Mouse (Mus musculus) midbrain, embryonic 14.5 days (tissue): ENCODE results near the gene Gm21981. TPM values are rescaled to one million over a fixed set of nuclear protein-coding genes. Genes with fewer than 3 reads are reported as not detected.

ENCODE experiments used
- polyA plus RNA-seq: library from polyadenylated mRNA; unstranded; fragments of >200 nt; fragmentation: Nextera tagmentation; extraction: Ambion mirVana; gene quantifications from 2 replicates; pipeline ENCODE4 v1.2.1, GENCODE M21; 2014

Gene Gm21981
- polyA plus RNA-seq, 1 experiment from 2014 or later, result 5.4 TPM

Other genes starting within 250 kb of the Gm21981 start
- gene Taf8, start 192.2 kb downstream of the Gm21981 start, polyA plus RNA-seq, result 17.4 and 19.2 TPM in 2 replicates
- gene Ccnd3, start 189.4 kb downstream of the Gm21981 start, polyA plus RNA-seq, result 56.4 and 67.3 TPM in 2 replicates
- 32.0 and 33.2 TPM in 2 replicates for gene Bysl, start 83.0 kb downstream of the Gm21981 start, polyA plus RNA-seq
- gene Med20, start 82.9 kb downstream of the Gm21981 start, polyA plus RNA-seq, result 48.1 and 49.5 TPM in 2 replicates
- 3.1 and 3.2 TPM in 2 replicates for gene Gm20517, start 82.9 kb downstream of the Gm21981 start, polyA plus RNA-seq
- 7.5 and 7.6 TPM in 2 replicates for gene Usp49, start 63.8 kb downstream of the Gm21981 start, polyA plus RNA-seq
- 298 and 333 TPM in 2 replicates for gene Tomm6, start 6.1 kb downstream of the Gm21981 start, polyA plus RNA-seq
- gene Frs3, start 5.4 kb downstream of the Gm21981 start, polyA plus RNA-seq, result 32.3 and 33.2 TPM in 2 replicates
- gene Prickle4, start 281 bp upstream of the Gm21981 start, polyA plus RNA-seq, result 2.1 TPM in 1 of 2 replicates, not detected in the other
- gene Pgc, start 32.4 kb upstream of the Gm21981 start, polyA plus RNA-seq, result not detected in 2 replicates
- gene Tfeb, start 42.6 kb upstream of the Gm21981 start, polyA plus RNA-seq, result 1.6 and 2.7 TPM in 2 replicates
- gene Mdfi, start 140.2 kb upstream of the Gm21981 start, polyA plus RNA-seq, result 8.3 and 8.4 TPM in 2 replicates
- gene Foxp4, start 230.2 kb upstream of the Gm21981 start, polyA plus RNA-seq, result 40.6 and 40.9 TPM in 2 replicates